Mouse (Mus musculus) liver, postnatal 0 days (tissue): ENCODE measurements at regions not wholly inside any gene's neighbourhood (a gene's known extent, or its start where the extent isn't known, plus 50 kb on each side); places are given as distances from the start of the nearest gene placed in this dataset.

Source experiments
- CTCF ChIP-seq: sonication (generic); IDR thresholded peaks from 2 replicates; pipeline ENCODE4 v1.5.1; 2016; ENCODE audit warnings: antibody characterized with exemption, low read depth
- EP300 ChIP-seq: IDR thresholded peaks from 2 replicates; pipeline ENCODE4 v1.6.1; 2016; ENCODE audit warnings: antibody characterized with exemption, low read depth, mild to moderate bottlenecking

GRCm38 (mm10) chr8:42157006-42157405, 740.1 kb upstream of the Frg1 start:
- TF ChIP-seq CTCF: no peak
- no peak for TF ChIP-seq EP300
